Mouse (Mus musculus): ENCODE results near the gene Ggt7. TPM values are rescaled to one million over a fixed set of nuclear protein-coding genes. Genes with fewer than 3 reads are reported as not detected.
"Not testable (repeated sequence)": the region's sequence is repeated elsewhere in the genome, so short reads cannot be mapped to it uniquely, and the experiment has no call there.

Ggt7 gene
- total RNA-seq (2022): 100 to 1,000 TPM; 112 to 119 (median 115) TPM

GRCm38 (mm10) chr2:155517455-155518423 is at the start of gene Ggt7, which contains the start of gene Acss2:
Ggt7 (minus strand) TSS chr2:155518237.
Acss2 (plus strand) TSS chr2:155517948.
- DNase-seq (ENCODE audit: low spot score in 2 of 2): peak; percentile 98 to 99

DNA sequence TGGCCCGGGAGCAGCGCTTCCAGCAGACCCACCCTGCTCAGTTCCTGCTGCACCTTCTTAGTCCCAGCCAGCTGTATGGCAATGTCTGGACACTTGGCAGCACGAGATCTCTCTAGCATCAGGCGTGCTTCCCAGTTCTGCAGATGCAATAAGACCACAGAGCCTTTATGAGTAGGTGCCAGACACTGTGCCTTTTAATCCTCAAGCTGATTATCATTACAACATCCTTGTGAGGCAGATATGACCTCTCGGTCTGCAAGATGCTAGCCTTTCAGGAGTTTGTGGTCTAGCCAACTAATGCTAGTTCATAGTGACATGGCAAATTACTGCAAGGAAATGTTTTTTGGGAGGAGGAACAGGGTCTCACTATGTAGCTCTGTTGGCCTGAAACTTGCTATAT is 49.7 kb upstream of the Ggt7 start:
- DNase-seq (ENCODE audit: low spot score in 2 of 2): no peak

- no peak for DNase-seq (ENCODE audit: low spot score in 2 of 2)
Observed at GRCm38 (mm10) chr2:155562934-155563333, 44.9 kb upstream of the Ggt7 start.

GRCm38 (mm10) chr2:155562209-155562608 is 44.2 kb upstream of the Ggt7 start:
- no peak for DNase-seq (ENCODE audit: low spot score in 2 of 2)

DNA sequence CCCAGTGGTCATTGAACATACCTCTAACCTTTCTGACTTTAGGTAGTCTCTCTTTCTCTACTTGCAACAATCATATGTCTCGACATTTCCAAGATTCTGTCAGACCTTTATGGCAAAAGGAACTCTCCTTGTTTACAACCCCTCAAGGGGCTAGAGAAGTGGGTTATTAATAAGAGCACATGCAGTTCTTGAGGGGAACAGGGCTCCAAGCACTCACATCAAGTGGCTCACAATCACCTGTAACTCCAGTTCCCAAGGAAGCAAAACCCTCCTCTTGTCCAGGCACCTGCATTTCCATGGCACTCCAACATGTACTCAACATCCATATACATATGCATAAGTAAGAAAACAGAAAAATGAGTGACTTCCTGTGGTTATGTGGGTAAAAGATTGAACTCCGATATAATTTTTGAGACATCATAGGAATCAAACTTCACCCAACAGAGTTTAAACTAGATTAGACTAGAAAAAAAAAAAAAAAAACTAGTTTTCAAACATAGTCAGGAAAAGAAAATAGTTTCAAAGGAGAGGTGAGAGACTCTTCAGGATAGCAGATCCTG is 36.5 kb upstream of the Ggt7 start:
- DNase-seq (ENCODE audit: low spot score in 2 of 2): no peak

DNA sequence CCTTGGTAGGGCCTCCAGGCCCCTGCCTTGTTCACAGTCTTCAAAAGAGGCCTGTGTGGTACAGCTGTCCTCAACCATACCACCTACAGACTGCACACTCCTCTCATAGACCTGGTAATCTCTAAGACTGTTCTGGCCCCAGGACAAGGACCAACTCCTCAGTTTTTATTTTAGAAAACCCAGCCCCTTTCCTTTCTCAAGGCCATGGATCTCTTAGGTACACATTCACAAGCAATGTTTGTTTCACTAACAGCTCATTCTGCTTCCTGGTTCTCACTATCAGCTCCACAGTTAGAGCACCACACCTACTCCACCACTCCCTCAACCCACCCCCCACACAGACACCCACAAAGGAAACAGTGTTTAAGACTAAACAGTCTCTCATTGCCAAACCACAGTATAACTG is 34.9 kb upstream of the Ggt7 start:
- DNase-seq (ENCODE audit: low spot score in 2 of 2): no peak

- DNase-seq (ENCODE audit: low spot score in 2 of 2): no peak
Observed at GRCm38 (mm10) chr2:155552336-155552735, 34.3 kb upstream of the Ggt7 start.

DNA sequence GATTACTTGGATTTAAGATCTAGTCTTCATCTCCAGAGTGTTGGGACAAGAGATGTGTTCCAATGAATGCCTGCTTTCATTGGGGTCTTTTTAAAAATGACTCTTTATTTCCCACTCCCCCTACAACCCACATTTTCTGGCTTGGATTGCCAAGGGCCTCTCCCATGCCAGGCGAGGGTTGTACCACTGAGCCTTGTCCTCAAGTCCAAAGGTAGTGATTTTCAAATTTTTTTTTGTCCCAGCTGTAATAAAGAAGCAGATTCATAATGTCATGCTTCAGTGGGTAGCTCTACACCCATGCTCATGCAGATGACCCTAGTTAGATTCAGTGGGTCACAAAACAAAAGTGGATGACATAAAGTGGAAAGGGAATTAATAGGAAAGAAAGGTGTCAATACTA is 28.9 kb upstream of the Ggt7 start:
- no peak for DNase-seq (ENCODE audit: low spot score in 2 of 2)

DNA sequence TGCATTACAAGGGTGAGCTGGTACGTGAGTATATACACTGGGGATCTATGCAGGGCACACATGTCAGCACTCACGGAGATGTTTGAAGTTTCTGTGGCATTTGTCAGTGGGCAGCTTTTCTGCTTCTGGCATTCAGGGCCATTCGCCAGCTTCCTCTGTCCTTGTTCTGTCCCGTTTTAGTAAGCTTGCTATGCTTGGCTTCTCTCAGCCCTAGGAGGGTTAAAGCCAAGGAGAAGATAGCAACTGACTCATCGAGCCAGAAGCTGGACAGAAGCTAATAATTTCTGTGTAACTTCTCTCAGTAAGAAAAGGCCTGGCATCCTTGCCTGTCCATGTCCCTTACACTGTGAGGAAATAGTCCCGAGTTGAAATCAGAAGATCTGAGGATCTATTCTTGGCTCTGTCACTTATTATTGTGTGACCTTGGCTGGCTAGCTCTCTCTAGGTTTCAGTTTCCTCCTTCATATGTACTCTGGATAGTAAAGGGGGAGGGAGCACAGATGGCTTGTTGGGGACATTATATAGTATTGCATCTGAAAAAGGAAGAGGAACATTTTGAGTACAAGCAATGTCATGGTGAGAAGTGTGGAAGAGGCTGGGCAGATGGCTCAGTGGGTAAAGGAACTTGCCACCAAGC is 22.9 kb upstream of the Ggt7 start:
- DNase-seq (ENCODE audit: low spot score in 2 of 2): no peak

GRCm38 (mm10) chr2:155539696-155540095 is 21.7 kb upstream of the Ggt7 start:
- DNase-seq (ENCODE audit: low spot score in 2 of 2): no peak

DNA sequence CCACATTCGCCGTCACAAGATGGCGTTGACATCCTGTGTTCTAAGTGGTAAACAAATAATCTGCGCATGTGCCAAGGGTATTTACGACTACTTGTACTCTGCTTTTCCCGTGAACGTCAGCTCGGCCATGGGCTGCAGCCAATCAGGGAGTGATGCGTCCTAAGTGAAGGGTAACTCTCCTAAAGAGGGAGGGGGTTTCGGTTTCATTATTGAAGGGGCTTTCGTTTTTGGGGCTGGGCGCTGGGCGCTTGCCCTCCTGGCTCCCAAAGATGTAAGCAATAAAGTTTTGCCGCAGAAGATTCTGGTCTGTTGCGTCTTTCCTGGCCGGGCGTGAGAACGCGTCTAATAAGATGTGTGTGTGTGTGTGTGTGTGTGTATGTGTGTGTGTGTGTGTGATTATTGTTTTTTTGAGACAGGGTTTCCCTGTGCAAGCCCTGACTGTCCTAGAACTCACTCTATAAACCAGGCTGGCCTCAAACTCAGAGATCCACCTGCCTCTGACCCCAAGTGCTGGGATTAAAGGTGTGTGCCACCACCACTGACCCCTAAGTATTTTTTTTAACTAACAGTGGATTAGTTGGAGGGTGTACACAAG is 20.5 kb upstream of the Ggt7 start:
- not testable (repeated sequence) for DNase-seq (ENCODE audit: low spot score in 2 of 2)

GRCm38 (mm10) chr2:155537761-155538462 is 19.9 kb upstream of the Ggt7 start:
- no peak for DNase-seq (ENCODE audit: low spot score in 2 of 2)

- DNase-seq (ENCODE audit: low spot score in 2 of 2): no peak
Observed at GRCm38 (mm10) chr2:155536292-155536691, 18.3 kb upstream of the Ggt7 start.

- DNase-seq (ENCODE audit: low spot score in 2 of 2): no peak
Observed at GRCm38 (mm10) chr2:155527367-155527766, 9.3 kb upstream of the Ggt7 start.

DNA sequence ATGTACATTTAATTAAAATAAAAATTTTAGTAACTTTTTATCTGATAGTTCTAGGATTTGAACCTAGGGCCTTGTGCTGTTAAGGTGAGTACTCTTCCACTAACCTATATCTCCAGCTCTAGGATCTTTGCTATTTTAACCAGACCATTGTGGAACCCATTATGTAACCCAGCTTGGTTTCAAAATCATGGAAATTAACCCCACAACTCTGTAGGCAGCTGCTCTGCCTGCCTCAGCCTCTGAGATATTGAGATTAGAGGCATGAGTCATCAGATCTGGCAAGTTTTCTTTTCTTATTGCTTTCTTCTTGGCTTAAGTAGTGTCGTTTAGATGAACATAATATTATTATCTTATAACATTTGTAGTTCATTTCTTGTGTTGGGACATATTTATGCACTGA is 6.3 kb upstream of the Ggt7 start:
- DNase-seq (ENCODE audit: low spot score in 2 of 2): no peak

GRCm38 (mm10) chr2:155523706-155524105 is 5.7 kb upstream of the Ggt7 start:
- DNase-seq (ENCODE audit: low spot score in 2 of 2): no peak

GRCm38 (mm10) chr2:155518531-155519270 is 664 bp upstream of the Ggt7 start:
- no peak for DNase-seq (ENCODE audit: low spot score in 2 of 2)

GRCm38 (mm10) chr2:155515941-155516340 is 2.1 kb downstream of the Ggt7 start:
- peak; percentile 71 to 74 for DNase-seq (ENCODE audit: low spot score in 2 of 2)

GRCm38 (mm10) chr2:155514666-155515065 is 3.4 kb downstream of the Ggt7 start:
- DNase-seq (ENCODE audit: low spot score in 2 of 2): peak; percentile 83 to 87

DNA sequence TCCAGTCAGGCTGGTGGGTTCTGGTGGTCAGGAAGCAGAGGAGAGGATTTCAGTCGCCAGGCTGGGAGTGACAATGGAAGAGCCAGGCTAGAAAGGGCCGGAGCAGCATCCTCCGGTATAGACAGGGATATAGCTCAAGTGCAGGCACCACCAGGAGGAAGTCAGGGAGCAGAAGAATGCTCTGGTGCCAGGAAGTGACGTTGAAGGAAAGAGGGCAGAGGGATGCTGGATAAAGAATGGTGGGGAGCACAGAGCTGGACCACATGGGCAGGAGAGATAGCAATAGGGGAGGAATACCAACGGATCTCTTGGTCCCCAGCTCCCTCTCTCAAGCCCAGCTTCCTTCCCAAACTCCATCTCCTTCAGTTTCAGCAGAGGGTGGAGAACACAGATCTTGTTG is 4.5 kb downstream of the Ggt7 start:
- DNase-seq (ENCODE audit: low spot score in 2 of 2): no peak
